Mouse (Mus musculus) neural tube, embryonic 11.5 days (tissue): ENCODE results near the gene Mgmt. TPM values are rescaled to one million over a fixed set of nuclear protein-coding genes. Genes with fewer than 3 reads are reported as not detected.
A peak's percentile ranks its signal among the peaks of the same experiment; 100 is the strongest.

Experiments
- ATAC-seq: fragments of 200-750 bp; cut with Nextera tagmentation; 2 replicates; pipeline ENCODE4 v1.8.0; 2017; ENCODE audit warnings: moderate number of reproducible peaks, mild to moderate bottlenecking, moderate TSS enrichment, moderate library complexity; ENCODE audit not compliant: insufficient read depth, low FRiP score, low TSS enrichment
- DNase-seq: peaks from one replicate; pipeline ENCODE4 v3.0.0-alpha.2; 2015; ENCODE audit warnings: low spot score
- H3K27ac ChIP-seq: fragments of 300-500 bp; sonication (generic); 2 replicates; pipeline ENCODE4 v1.5.1; 2014; ENCODE audit warnings: low read depth, mild to moderate bottlenecking, low read length
- H3K27me3 ChIP-seq: fragments of 300-500 bp; sonication (generic); 2 replicates; pipeline ENCODE4 v1.6.1; 2014; ENCODE audit warnings: mild to moderate bottlenecking, low read length, mixed read lengths; ENCODE audit not compliant: control insufficient read depth, insufficient read depth
- H3K36me3 ChIP-seq: fragments of 300-500 bp; sonication (generic); 2 replicates; pipeline ENCODE4 v1.6.1; 2014; ENCODE audit warnings: mild to moderate bottlenecking, low read length, moderate library complexity, mixed read lengths; ENCODE audit not compliant: control insufficient read depth, insufficient read depth
- H3K4me1 ChIP-seq: fragments of 300-500 bp; sonication (generic); 2 replicates; pipeline ENCODE4 v1.6.1; 2014; ENCODE audit warnings: low read length, mixed read lengths; ENCODE audit not compliant: control insufficient read depth, insufficient read depth
- H3K4me2 ChIP-seq: fragments of 300-500 bp; sonication (generic); 2 replicates; pipeline ENCODE4 v1.6.1; 2014; ENCODE audit warnings: low read depth, mild to moderate bottlenecking, moderate library complexity
- H3K4me3 ChIP-seq: fragments of 300-500 bp; sonication (generic); 2 replicates; pipeline ENCODE4 v1.5.1; 2014; ENCODE audit warnings: low read depth, low read length
- H3K9ac ChIP-seq: fragments of 300-500 bp; sonication (generic); 2 replicates; pipeline ENCODE4 v1.6.1; 2014; ENCODE audit warnings: mild to moderate bottlenecking, low read length
- H3K9me3 ChIP-seq: fragments of 300-500 bp; sonication (generic); 2 replicates; pipeline ENCODE4 v1.6.1; 2016; ENCODE audit warnings: low read length; ENCODE audit not compliant: control insufficient read depth
- whole genome bisulfite sequencing: fragments of 180-500 bp; shearing (Covaris S2); extraction: QIAGEN DNeasy Blood & Tissue Kit; methylation state at CpG from one replicate; pipeline ENCODE4 v1.1.7; 2014; 5-methylcytosine and 5-hydroxymethylcytosine counted together
- polyA plus RNA-seq: library from polyadenylated mRNA; unstranded; fragments of >200 nt; fragmentation: Nextera tagmentation; extraction: Ambion mirVana; gene quantifications from 2 replicates; pipeline ENCODE4 v1.2.1, GENCODE M21; 2014

Mgmt gene
- polyA plus RNA-seq, 1 experiment from 2014 or later, result 4.2 TPM

DNA sequence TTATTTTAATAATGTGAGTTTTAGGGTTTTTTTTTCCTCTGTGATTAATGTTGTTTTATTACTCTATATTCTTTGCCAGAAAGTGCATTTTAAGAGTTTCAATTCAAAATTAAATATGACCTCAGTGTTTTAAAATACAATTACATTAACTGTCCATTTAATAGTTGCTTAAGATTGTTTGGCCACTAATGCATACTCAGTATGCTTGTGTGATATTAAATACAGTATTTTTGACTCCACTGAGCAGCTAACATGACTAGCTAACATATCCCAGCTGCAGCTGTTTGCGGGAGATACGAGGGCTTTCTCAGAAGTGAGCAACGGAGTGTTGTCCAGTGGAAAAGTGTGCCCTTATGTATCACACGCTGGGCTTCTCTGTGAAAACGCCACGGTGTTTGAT, 179.9 kb downstream of the Mgmt start:
- Histone ChIP-seq H3K27me3 (no peaks in the 10 kb centered on the region), H3K36me3 (no peaks in the 10 kb centered on the region), H3K4me3 (no peak overlapping the region), H3K4me1 (peaks cover 5% of the 10 kb centered on the region; the same call in 1 of the 2 replicates), H3K4me2 (no peak overlapping the region), H3K9me3 (no peaks in the 10 kb centered on the region), H3K27ac (no peak overlapping the region), H3K9ac (no peak overlapping the region)
- ATAC-seq (no peak), DNase-seq (no peak)
- 92% methylated on average over 6 of the region's 6 CpGs for WGBS

DNA sequence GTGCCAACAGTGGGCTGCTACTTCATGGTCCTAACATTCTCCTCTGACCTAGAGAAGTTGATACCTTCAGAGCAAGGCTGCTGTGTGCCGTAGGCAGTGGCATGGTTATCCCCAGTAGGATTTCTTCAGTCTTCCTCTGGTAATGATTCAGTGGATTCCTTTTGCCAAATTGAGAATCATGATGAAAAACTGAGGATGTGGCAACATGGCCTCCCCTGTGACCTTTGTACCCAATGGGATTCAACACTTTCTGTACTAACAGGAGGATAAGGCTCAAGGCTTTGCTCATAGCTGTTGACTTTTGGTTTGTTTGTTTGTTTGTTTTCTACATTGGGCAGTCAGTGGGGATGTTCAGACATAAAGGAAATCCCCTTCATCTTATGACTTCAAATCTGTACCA, 180.9 kb downstream of the Mgmt start:
- no peak overlapping the region for H3K27ac ChIP-seq
- H3K4me2 ChIP-seq, result no peak overlapping the region
- H3K36me3 ChIP-seq, result no peaks in the 10 kb centered on the region
- ATAC-seq (no peak), DNase-seq (no peak)
- no peak overlapping the region for H3K4me3 ChIP-seq
- 88% methylated on average over 1 of the region's 1 CpGs for WGBS
- no peaks in the 10 kb centered on the region for H3K9me3 ChIP-seq
- no peaks in the 10 kb centered on the region for H3K27me3 ChIP-seq
- H3K4me1 ChIP-seq, result peaks cover 5% of the 10 kb centered on the region; the same call in 1 of the 2 replicates
- no peak overlapping the region for H3K9ac ChIP-seq

DNA sequence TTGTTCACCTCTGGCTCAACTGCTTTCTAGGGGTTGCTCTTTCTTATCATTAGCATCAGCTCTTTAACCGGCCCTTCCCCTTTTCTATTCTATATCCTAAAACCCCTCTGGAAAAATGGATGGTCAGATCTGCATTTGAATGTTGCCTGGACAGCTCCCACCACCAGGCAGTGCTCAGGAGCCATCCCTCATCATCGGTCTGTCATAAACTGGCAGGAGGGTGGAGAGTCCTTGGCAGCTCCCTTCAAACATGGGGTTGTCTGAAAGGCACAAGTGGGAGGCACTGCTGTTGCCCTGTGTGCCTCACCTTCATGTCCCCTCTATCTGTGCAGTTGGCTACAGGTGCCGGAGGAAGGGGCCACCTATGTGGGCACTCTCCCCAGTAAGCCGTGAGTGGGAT, 185.8 kb downstream of the Mgmt start:
- Histone ChIP-seq H3K9me3 (no peaks in the 10 kb centered on the region), H3K9ac (no peak overlapping the region), H3K27me3 (no peaks in the 10 kb centered on the region), H3K4me3 (no peak overlapping the region), H3K27ac (no peak overlapping the region), H3K4me2 (no peak overlapping the region), H3K4me1 (no peaks in the 10 kb centered on the region), H3K36me3 (no peaks in the 10 kb centered on the region)
- no peak for ATAC-seq
- WGBS, result 88% methylated on average over 4 of the region's 4 CpGs
- no peak for DNase-seq

DNA sequence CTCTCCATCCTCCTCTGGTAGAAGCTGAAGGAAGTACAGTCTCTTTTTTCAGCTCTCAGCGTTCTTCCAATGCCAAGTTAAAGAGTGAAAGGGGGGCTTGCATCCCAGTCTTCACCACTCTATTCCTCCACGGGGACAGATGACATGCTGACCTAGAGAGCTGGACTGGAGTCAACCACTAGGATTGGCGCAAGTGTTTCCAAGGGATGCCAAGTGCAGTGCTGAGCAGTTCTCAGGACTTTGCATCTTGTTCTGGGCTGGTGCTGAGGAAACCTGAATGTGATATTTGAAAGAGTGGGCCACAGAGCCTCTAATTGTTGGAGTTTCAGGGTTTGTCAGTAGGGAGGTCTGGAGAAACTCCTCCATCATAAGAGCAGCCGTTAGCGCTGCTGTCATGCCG, 187.8 kb downstream of the Mgmt start:
- Histone ChIP-seq H3K4me3 (no peak overlapping the region), H3K36me3 (no peaks in the 10 kb centered on the region), H3K27me3 (no peaks in the 10 kb centered on the region), H3K9me3 (no peaks in the 10 kb centered on the region), H3K4me2 (no peak overlapping the region), H3K4me1 (peaks cover 7% of the 10 kb centered on the region), H3K27ac (no peak overlapping the region), H3K9ac (no peak overlapping the region)
- ATAC-seq (no peak), DNase-seq (no peak)
- 74% methylated on average over 6 of the region's 6 CpGs for WGBS

DNA sequence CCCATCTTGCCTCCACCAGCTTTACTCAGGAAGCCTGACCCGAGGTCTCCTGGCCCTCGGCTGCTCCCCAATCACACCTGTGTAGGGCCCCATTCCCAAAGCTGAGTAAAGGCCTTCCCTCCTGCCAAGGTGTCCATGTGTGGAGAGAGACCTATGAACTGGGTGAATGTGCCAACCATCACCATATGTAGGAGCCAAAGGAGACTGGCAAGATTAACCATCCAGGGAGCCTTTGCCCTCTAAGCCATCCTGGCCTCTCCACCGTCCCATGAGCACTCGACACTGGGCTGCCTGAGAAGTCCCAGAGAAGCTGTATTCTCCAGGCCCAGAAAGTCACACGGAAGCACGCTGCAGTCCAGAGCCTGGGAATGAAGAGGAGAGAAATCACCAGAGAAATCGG, 190.2 kb downstream of the Mgmt start:
- no peak overlapping the region for H3K4me3 ChIP-seq
- H3K4me2 ChIP-seq, result no peak overlapping the region
- peaks cover 7% of the 10 kb centered on the region for H3K4me1 ChIP-seq
- H3K27ac ChIP-seq, result no peak overlapping the region
- no peak for ATAC-seq
- DNase-seq, result no peak
- WGBS, result 90% methylated on average over 7 of the region's 7 CpGs
- no peaks in the 10 kb centered on the region for H3K36me3 ChIP-seq
- no peaks in the 10 kb centered on the region for H3K27me3 ChIP-seq
- no peak overlapping the region for H3K9ac ChIP-seq
- H3K9me3 ChIP-seq, result no peaks in the 10 kb centered on the region

DNA sequence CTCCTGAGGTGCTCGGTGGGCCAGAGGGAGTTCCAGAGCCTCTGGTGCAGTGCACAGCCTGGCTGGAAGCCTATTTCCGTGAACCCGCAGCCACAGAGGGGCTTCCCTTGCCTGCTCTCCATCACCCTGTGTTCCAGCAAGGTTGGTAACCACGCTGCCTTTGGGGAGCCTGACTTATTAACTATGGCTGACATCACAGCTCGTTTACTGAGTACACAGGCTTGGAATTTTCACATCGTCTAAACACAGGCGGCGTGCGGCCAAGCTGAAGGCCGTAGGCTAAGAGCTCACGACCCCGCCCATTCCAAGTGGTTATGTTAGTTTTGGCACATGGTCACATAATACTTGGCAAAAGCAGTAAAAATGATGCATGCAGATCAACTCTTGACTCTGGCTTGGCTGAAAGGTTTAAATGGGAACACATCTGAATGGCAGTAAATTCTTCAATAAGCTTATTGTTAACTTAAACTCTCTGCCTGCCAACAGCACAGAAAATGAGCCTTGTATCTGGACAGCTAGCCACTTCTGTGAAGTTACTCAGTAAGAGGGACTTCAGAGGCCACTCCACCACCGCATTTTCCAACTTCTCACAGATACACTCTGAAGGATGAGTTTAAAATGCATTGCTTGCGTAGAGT, 191.7 kb downstream of the Mgmt start:
- no peak overlapping the region for H3K4me2 ChIP-seq
- no peaks in the 10 kb centered on the region for H3K9me3 ChIP-seq
- WGBS, result 53% methylated on average over 14 of the region's 14 CpGs
- no peaks in the 10 kb centered on the region for H3K36me3 ChIP-seq
- peak; percentile 20 for DNase-seq
- peaks cover 7% of the 10 kb centered on the region for H3K4me1 ChIP-seq
- no peak overlapping the region for H3K27ac ChIP-seq
- H3K27me3 ChIP-seq, result no peaks in the 10 kb centered on the region
- H3K9ac ChIP-seq, result no peak overlapping the region
- no peak overlapping the region for H3K4me3 ChIP-seq
- ATAC-seq, result no peak

DNA sequence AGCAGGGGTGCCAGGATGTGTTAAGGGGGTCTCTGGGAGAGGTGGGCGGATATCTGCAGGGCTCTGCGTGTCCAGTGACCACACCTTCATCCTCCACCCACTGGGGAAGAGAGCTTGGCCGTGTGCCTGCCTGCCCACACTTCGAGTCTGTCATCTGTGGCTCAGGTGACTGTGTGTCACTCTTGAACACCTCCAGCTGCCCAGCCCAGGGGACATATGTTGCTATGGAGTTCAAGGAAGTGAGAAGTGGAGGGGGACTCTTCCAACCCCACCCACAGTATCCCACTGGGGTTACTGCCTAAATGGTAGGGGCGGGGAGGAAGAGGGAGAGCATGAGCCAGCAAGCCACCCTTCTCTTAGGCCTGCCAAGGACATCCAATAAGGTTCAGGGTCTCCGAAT, 192.7 kb downstream of the Mgmt start:
- Histone ChIP-seq H3K27me3 (no peaks in the 10 kb centered on the region), H3K4me1 (peaks cover 7% of the 10 kb centered on the region), H3K4me2 (no peak overlapping the region), H3K9me3 (no peaks in the 10 kb centered on the region), H3K4me3 (no peak overlapping the region), H3K9ac (no peak overlapping the region), H3K36me3 (no peaks in the 10 kb centered on the region), H3K27ac (no peak overlapping the region)
- WGBS, result 66% methylated on average over 6 of the region's 6 CpGs
- DNase-seq (no peak), ATAC-seq (no peak)

DNA sequence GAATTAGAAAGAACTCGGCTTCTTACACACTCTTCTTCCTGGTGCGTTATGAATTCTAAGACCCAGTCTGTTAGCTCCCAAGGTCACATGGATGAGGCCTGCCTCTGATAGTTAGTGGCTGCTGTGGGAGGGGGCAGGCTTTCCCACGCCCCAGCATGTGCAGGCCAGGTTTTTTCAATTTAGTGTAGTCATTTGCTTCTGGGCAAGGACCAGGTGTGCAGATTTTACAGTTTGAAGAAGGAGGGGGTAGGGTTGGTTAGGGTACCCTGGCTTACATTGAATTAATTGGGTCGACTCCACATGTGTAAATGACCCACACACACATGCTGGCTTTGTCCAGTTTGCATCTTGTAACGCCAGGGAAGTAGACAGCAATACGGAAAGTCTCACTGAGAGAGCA, 193.7 kb downstream of the Mgmt start:
- DNase-seq, result no peak
- no peak overlapping the region for H3K4me2 ChIP-seq
- no peaks in the 10 kb centered on the region for H3K36me3 ChIP-seq
- no peak for ATAC-seq
- H3K27me3 ChIP-seq, result no peaks in the 10 kb centered on the region
- no peaks in the 10 kb centered on the region for H3K9me3 ChIP-seq
- no peak overlapping the region for H3K9ac ChIP-seq
- no peak overlapping the region for H3K27ac ChIP-seq
- no peak overlapping the region for H3K4me3 ChIP-seq
- 88% methylated on average over 6 of the region's 6 CpGs for WGBS
- H3K4me1 ChIP-seq, result peaks cover 7% of the 10 kb centered on the region

DNA sequence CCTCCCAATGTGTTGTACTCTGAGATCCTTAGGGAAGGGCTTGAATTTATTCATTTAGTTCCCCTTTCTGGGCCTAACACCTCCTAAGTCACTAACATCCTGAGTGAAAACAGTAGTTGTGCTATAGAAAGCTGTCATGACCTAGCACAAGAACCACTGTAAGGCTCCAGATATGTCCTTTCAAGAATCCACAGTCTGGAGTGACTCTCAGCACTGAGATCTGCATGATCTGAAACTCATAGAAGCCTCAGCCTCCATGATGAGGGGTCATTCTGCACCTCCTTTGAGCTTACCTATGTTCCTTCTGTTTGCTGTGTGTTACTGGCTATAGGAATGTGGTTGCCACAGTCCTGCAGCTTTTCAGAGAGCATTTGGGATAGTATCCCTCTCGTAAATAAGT, 200.1 kb downstream of the Mgmt start:
- H3K27ac ChIP-seq, result no peak overlapping the region
- no peaks in the 10 kb centered on the region for H3K36me3 ChIP-seq
- no peaks in the 10 kb centered on the region for H3K9me3 ChIP-seq
- no peaks in the 10 kb centered on the region for H3K27me3 ChIP-seq
- 78% methylated on average over 1 of the region's 1 CpGs for WGBS
- DNase-seq (no peak), ATAC-seq (no peak)
- no peak overlapping the region for H3K9ac ChIP-seq
- no peaks in the 10 kb centered on the region for H3K4me1 ChIP-seq
- H3K4me2 ChIP-seq, result no peak overlapping the region
- H3K4me3 ChIP-seq, result no peak overlapping the region
